Mouse (Mus musculus): ENCODE results near the gene Glrx.
"Not testable (repeated sequence)": the region's sequence is repeated elsewhere in the genome, so short reads cannot be mapped to it uniquely, and the experiment has no call there.

Gene Glrx

GRCm38 (mm10) chr13:75839719-75840481 lies at the start of gene Glrx:
TSS of gene Glrx (plus strand) at chr13:75839868.
- peak; percentile 69 for DNase-seq

DNA sequence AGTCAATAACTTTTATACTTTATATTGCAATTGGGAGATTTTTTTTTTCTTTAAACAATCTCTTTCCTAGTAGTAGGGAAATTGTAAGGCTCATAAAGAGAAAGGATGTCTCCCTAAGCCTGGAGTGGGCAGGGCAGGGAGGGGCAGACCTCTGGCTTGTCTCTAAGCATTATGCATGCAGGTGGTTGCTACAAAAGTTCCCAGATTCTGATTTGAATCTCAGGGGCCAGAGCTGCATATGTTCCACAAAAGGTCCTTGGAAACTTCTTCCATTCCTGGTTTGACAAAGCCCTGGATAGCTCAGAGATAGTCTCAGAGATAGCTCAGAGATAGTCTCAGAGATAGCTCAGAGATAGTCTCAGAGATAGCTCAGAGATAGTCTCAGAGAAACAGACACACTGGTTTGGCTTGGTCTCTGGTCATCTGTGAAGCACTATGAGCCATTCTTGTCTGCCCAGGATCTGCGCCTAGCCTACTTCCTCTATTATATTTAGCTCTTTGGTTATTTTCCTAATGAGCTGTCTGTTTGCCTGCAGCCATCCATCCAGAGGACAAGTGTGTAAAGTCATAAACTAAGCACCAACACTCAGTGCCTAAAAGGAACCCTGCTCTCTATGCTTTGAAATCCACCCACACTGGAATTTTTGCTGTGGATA lies 49.0 kb upstream of the Glrx start:
- DNase-seq = no peak

DNA sequence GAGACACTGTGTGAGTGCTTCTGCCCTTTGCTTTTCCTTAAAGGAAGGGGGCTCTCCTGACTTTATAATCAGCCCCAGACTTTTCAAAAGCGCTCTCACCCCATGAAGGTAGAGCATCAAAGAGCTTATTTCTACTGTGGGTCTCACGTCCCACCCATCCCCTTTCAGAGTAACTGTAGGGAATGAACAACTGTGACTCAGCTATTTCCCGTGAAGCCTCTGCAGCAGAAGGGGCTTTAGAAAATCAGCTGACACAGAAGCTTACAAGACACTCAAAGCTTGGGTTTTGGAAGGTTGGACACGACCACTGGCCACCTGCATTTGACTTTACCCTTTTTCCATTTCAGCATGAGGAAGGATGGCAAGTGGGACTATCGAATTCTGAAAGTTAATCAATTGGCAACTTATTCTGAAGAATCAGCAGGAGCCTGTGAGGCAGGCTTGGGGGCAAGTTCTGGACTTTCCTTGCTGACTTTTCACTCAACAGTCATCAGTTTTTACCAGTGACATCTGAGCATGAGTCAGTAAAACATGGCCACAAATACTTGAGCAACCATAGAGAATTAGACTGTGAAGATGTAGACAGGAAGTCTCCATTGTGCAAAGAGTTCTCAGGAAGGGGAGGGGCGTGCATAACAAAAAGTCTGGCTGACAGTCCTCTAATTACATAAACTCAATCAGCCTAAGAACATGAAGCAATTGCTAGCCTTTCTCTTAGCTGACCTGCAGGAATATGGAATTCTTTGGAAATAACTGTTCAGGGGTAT lies 45.6 kb upstream of the Glrx start:
- no peak for DNase-seq

DNA sequence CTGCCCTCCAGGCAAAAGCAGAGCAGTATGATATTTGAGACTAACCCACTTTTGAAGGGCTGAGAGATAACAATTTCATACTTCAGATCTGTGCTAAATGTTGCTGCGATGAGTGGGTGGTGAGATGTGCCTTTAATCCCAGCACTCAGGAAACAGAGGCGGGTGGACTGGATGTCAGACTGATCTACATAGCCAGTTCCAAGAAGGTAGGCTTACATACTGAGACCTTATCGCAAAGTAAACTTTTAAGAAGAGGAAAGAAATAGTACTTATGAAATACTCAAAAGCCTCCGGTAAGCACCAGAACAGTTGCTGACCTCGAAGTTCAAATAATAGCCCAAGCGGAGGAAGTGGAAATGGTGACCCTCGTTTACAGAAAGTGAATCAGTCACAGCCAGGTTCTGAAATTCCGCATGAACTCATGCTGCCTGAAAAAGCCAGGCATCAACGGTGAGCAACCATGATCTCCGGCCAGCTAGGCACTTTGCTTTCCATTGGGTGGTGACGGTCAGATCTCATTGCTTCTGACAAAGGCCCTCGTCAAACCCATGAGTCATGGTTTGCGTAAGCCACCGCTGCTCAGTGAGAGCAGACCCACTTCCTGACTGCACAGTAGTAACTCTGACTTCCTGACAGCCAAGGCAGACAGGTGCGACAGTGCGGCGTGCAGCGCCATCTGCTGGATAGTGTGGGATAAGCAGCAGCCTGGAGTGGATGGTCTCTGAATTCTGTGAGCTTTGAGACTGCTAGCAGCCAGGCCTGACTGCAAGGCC lies 42.1 kb upstream of the Glrx start:
- peak; percentile 84 for DNase-seq

- DNase-seq = no peak
These were observed 41.0 kb upstream of the Glrx start for GRCm38 (mm10) chr13:75798413-75799302.

GRCm38 (mm10) chr13:75799421-75799820 lies 40.2 kb upstream of the Glrx start:
- DNase-seq = no peak

- no peak for DNase-seq
These were observed 31.7 kb upstream of the Glrx start for GRCm38 (mm10) chr13:75807969-75808368.

GRCm38 (mm10) chr13:75809957-75810356 lies 29.7 kb upstream of the Glrx start:
- no peak for DNase-seq

DNA sequence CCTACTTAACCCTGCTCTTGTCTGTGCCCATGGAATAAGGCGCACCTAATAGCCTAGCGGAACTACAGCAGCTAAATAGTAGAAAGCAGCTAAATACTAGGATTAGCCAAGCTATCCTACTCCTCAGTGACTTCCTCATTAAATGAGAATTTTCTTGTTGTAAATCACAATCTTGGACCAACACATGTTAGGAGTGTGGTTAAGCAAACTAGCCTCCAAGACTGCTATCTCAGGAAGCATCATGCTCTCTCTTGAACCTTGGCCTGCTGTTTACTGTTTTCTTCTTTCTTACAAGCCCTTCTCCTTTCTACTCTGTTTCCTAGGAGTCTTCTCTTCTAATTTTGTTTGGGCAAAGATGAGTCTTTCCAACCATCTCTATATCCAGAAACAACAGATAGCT lies 22.5 kb upstream of the Glrx start:
- DNase-seq = no peak

DNA sequence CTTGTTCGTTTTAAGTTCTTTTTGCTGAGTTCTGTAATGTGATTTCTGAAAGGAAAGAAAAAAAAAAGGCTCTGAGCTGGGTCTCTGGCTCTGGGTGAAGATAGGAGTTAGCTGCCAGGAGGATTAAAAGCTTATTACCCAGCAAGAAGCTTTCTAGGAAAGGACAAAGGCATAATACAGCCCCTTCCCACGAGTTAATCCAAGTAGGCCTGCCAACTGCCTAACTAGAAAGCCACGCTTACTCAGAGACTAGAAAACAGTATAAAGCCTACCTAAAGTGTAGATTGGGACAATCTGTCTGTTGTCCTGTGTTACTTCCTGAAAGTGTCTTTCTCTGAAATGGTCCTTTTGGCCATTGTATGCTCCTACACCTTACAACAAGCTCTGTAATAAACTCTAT lies 21.2 kb upstream of the Glrx start:
- DNase-seq = no peak

DNA sequence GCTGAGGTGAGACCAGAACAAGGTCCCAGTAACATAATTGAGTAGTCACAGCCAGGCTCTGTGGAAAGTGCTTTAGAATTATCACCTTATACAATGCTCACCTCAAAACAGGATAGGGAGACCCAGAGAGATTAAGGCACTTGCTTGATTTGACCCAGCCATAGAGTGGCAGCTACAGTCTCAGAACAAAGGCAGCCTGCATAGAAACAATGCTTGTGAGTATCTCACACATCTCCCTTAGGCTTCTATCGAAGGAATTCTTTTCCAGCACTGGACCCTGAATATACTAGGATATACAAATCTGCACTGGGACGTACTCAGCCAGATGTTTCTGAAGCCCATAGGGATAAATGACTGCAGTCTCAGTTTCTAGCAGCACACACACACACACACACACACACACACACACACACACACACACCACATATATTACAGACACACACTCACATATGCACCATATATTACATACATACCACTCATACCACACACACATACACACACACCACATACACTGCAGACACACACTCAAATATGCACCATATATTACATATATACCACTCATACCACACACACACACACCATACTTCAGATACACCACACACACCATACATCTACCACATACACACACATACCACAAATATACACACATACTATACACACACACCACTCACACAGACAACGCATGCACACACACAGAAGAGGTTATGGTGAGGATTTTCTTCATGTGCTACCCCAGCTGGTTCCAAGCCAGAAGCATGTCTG lies 20.5 kb upstream of the Glrx start:
- DNase-seq = no peak

- DNase-seq = no peak
These were observed 19.8 kb upstream of the Glrx start for GRCm38 (mm10) chr13:75819898-75820297.

DNA sequence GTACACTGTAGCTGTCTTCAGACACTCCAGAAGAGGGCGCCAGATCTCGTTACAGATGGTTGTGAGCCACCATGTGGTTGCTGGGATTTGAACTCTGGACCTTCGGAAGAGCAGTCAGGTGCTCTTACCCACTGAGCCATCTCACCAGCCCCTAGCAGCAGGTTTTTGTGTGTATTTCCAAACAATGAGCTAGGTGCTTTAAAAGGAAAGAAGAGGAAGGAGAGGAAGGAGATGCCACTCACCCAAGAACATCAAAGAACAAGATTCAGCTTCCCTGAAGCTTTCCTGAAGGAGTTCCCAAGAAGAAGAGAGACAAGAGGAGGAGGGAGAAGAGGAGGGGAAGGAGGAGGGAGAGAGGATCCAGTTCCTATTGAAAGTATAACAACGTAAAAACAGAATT lies 17.3 kb upstream of the Glrx start:
- not testable (repeated sequence) for DNase-seq

GRCm38 (mm10) chr13:75823201-75823600 lies 16.5 kb upstream of the Glrx start:
- no peak for DNase-seq

DNA sequence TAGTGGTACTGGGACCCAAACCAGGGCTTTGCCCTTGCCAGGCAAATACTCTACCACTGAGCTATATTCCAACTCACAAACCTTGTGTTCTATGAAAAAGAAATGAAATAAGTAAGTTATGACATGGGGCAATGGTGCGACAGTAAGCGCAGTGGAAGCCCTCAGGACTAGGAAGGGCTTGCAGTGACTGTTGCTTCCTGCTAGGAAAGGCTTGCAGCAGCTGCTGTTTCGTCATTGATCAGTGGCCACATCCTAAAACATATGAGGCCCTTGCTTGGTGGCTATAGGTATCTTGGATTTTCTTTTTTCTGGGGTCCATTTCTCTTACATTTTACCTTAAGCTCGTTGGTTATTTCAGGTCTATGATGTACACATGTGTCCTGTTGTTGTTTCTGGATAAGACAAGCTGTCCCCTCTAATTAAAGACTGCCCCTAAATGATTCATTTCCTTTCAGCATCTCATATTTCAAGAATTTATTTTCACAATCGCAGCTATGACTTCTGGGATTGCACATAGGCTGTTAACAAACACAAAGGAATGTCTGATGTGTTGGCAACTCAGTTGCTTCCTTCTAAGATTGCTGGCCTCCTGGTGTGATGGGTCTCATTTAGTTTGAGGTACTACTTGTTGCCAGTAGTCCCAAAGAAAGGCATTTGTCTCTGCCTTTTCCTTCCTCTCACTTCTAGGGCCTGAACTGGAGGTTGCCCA lies 14.9 kb upstream of the Glrx start:
- DNase-seq = no peak

GRCm38 (mm10) chr13:75825388-75825787 lies 14.3 kb upstream of the Glrx start:
- no peak for DNase-seq

- DNase-seq = no peak
These were observed 9.0 kb upstream of the Glrx start for GRCm38 (mm10) chr13:75830708-75831107.

GRCm38 (mm10) chr13:75831710-75832109 lies 8.0 kb upstream of the Glrx start:
- DNase-seq = no peak

GRCm38 (mm10) chr13:75832697-75833096 lies 7.0 kb upstream of the Glrx start:
- DNase-seq = no peak

GRCm38 (mm10) chr13:75833499-75833898 lies 6.2 kb upstream of the Glrx start:
- no peak for DNase-seq

DNA sequence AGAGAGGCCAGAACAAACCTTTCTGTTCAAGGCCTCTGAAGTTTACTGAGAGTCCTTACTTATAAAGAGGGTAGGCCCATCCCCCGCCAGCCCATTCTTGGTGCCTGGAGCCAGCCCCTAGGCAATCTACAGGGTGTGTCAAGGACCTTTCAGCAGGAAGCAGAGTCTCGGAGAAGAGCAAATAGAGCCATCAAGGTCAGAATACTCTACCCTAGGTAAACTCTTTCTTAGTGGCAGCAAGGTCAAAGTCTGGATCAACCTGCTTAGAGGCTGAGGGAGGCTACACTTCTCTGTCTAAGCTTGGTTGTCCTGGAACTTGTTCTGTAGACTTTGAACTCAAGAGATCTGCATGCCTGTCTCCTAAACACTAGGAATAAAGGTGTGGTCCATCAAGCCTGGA lies 4.2 kb upstream of the Glrx start:
- DNase-seq = no peak
